Mouse (Mus musculus): ENCODE results near the gene Parp3.

DNA sequence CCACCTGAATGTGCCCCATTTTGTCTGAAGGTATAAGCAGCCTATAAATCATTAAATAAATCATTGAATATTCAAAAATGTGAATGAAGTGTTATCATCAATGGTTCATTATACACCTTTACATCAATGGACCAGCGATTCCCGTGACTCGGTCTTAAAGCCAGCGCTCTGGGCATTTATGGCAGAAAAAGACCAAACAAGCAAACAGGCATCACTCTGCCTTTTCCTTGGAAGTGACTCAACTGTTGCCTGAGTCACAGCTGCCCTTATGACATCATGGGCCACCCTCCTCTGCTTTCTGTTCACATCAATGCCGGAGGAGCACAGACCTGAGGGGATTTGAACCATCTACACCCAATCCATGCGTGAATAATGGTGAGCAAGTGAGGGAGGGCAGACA is 22.9 kb upstream of the Parp3 start, which contains the start of gene Iqcf1:
- TF ChIP-seq CTCF (IDR thresholded peaks at IDR 0.05; ENCODE audit: control insufficient read depth, insufficient read depth, insufficient read length) = no peak
- no peak for TF ChIP-seq FOSL1 (IDR thresholded peaks at IDR 0.05; ENCODE audit: insufficient read depth, low read length, poor library complexity, severe bottlenecking)
- TF ChIP-seq MAX (IDR thresholded peaks at IDR 0.05) = no peak
- TF ChIP-seq USF1 (IDR thresholded peaks at IDR 0.05; ENCODE audit: low read depth) = no peak
